Mouse (Mus musculus) midbrain, postnatal 0 days (tissue): ENCODE results near the gene Oser1. TPM values are rescaled to one million over a fixed set of nuclear protein-coding genes. Genes with fewer than 3 reads are reported as not detected.
"Not testable (repeated sequence)": the region's sequence is repeated elsewhere in the genome, so short reads cannot be mapped to it uniquely, and the experiment has no call there.

Experiments used
- ATAC-seq: fragments of 200-750 bp; cut with Nextera tagmentation; 2 replicates; pipeline ENCODE4 v1.8.0; 2017; ENCODE audit warnings: moderate number of reproducible peaks, mild to moderate bottlenecking, moderate TSS enrichment, moderate library complexity; ENCODE audit not compliant: low FRiP score
- DNase-seq: peaks from one replicate; pipeline ENCODE4 v3.0.0-alpha.2; 2015; ENCODE audit warnings: low spot score
- H3K27ac ChIP-seq: fragments of 300-500 bp; sonication (generic); 2 replicates; pipeline ENCODE4 v1.5.1; 2014; ENCODE audit warnings: low read depth, mild to moderate bottlenecking, low read length, mixed read lengths
- H3K27me3 ChIP-seq: fragments of 300-500 bp; sonication (generic); 2 replicates; pipeline ENCODE4 v1.6.1; 2014; ENCODE audit warnings: low read length, control low read depth, mixed read lengths; ENCODE audit not compliant: insufficient read depth
- H3K36me3 ChIP-seq: fragments of 300-500 bp; sonication (generic); 2 replicates; pipeline ENCODE4 v1.6.1; 2014; ENCODE audit warnings: low read length, control low read depth, mixed read lengths; ENCODE audit not compliant: insufficient read depth
- H3K4me1 ChIP-seq: fragments of 300-500 bp; sonication (generic); 2 replicates; pipeline ENCODE4 v1.6.1; 2014; ENCODE audit warnings: mild to moderate bottlenecking, control low read depth, antibody characterized with exemption, low read length, mixed read lengths; ENCODE audit not compliant: insufficient read depth
- H3K4me2 ChIP-seq: fragments of 300-500 bp; sonication (generic); 2 replicates; pipeline ENCODE4 v1.6.1; 2014; ENCODE audit warnings: low read depth, mild to moderate bottlenecking, low read length, mixed read lengths; ENCODE audit not compliant: poor library complexity, severe bottlenecking
- H3K4me3 ChIP-seq: fragments of 300-500 bp; sonication (generic); 2 replicates; pipeline ENCODE4 v1.5.1; 2014; ENCODE audit warnings: low read depth, mild to moderate bottlenecking, low read length, moderate library complexity
- H3K9ac ChIP-seq: fragments of 300-500 bp; sonication (generic); replicated peaks from 2 replicates; pipeline ENCODE4 v1.6.1; 2014; ENCODE audit warnings: mild to moderate bottlenecking, low read length, moderate library complexity, mixed read lengths; ENCODE audit not compliant: poor library complexity, severe bottlenecking
- H3K9me3 ChIP-seq: fragments of 300-500 bp; sonication (generic); 2 replicates; pipeline ENCODE4 v1.6.1; 2016; ENCODE audit warnings: low read length, control low read depth
- CTCF ChIP-seq: IDR thresholded peaks from 2 replicates; pipeline ENCODE4 v1.5.1; 2016; ENCODE audit warnings: antibody characterized with exemption, mild to moderate bottlenecking
- WGBS: fragments of 180-500 bp; shearing (Covaris S2); extraction: QIAGEN DNeasy Blood & Tissue Kit; methylation state at CpG from one replicate; pipeline ENCODE4 v1.1.7; 2014; 5-methylcytosine and 5-hydroxymethylcytosine counted together
- polyA plus RNA-seq: library from polyadenylated mRNA; unstranded; fragments of >200 nt; fragmentation: Nextera tagmentation; extraction: Ambion mirVana; gene quantifications from 2 replicates; pipeline ENCODE4 v1.2.1, GENCODE M21; 2015
- total RNA-seq: library from RNA; depleted of rRNA; stranded (reverse); fragments of >200 nt; gene quantifications from 2 replicates; pipeline ENCODE4 v1.2.3, GENCODE M21; 2014

Gene Oser1
- total and polyA plus RNA-seq, 2 experiments from 2014 or later: 29.9 to 63.8 TPM

DNA sequence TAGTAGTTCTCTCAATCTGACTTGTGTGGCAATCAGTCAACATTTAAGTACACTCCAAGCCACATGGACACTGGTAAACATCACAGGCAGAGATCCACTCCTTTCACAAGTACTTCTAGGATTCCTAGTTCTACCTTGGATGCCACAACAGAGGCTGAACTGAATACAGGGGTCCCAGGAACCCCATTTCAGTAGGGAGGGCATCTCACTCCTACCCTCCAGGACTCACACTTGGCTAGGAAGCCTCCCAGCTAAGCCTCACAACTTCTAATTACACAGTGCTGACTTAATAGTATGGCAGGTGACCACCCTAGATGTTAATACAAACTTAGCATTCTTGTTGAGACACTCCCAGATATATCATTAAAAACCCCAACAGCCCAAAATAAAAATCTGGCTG, 6.7 kb downstream of the Oser1 start:
- H3K4me3 ChIP-seq: peak overlapping the region; percentile 94; the same call in 1 of the 2 replicates
- ATAC-seq: no peak
- peak overlapping the region; percentile 82; the same call in 1 of the 2 replicates for H3K4me2 ChIP-seq
- H3K27me3 ChIP-seq: no peaks in the 10 kb centered on the region
- TF ChIP-seq CTCF: no peak
- peaks cover 3% of the 10 kb centered on the region; the same call in 1 of the 2 replicates for H3K36me3 ChIP-seq
- no peaks in the 10 kb centered on the region for H3K9me3 ChIP-seq
- no peak overlapping the region for H3K27ac ChIP-seq
- H3K9ac ChIP-seq: no peak overlapping the region
- H3K4me1 ChIP-seq: peaks cover 15% of the 10 kb centered on the region
- no peak for DNase-seq

DNA sequence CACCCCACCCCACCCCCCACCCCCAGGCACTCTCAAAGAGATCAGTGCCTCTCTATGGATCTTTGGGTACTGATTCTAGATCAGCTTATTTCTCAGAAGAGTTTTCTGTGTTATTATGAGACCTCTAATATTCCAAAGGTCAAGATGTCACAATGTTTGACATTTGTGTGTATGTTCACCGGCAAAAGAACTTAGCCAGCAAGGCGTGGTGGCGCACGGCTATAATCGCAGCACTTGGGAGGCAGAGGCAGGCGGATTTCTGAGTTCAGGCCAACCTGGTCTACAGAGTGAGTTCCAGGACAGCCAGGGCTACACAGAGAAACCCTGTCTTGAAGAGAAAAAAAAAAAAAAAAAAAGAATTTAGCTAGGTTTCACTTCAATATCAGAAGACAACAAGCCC, 7.5 kb downstream of the Oser1 start:
- H3K4me2 ChIP-seq: no peak overlapping the region
- no peak for ATAC-seq
- no peaks in the 10 kb centered on the region for H3K9me3 ChIP-seq
- H3K36me3 ChIP-seq: peaks cover 3% of the 10 kb centered on the region; the same call in 1 of the 2 replicates
- H3K4me1 ChIP-seq: peaks cover 15% of the 10 kb centered on the region
- H3K27ac ChIP-seq: no peak overlapping the region
- WGBS: 93% methylated on average over 6 of the region's 6 CpGs
- no peak overlapping the region for H3K4me3 ChIP-seq
- DNase-seq: no peak
- no peak overlapping the region for H3K9ac ChIP-seq
- TF ChIP-seq CTCF: no peak
- no peaks in the 10 kb centered on the region for H3K27me3 ChIP-seq

DNA sequence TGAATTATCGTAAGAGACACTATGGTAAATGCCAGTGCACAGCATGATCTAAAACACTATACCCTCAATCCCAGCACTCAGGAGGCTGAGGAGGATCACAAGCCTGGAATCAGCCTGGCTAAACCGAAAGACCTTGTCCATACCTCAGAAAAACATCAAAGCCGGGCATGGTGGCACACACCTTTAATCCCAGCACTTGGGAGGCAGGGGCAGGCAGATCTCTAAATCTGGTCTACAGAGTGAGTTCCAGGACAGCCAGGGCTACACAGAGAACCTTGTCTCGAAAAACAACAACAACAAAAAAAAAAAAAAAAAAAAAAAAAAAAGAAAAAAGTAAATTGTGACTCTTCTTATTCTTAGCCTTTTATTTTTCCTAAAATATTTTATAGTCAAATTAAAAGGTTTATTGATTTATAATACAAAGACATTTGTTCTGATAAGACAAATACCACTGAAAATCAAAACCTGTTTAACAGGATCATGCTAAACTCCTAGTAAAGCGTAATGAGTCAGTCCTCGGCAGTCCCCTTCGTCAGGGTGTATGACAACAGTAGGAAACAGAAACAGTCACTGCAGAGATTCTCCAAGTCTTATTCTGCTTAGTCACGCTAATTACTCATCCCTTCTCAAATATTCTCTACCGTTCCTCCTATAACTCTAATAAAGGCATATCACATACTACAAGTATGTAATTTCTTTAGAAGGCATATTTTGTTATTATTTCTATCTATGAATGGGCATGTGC, 11.5 kb downstream of the Oser1 start:
- 94% methylated on average over 9 of the region's 9 CpGs for WGBS
- Histone ChIP-seq H3K27ac (no peak overlapping the region), H3K4me2 (no peak overlapping the region), H3K9ac (no peak overlapping the region), H3K36me3 (peaks cover 34% of the 10 kb centered on the region), H3K27me3 (no peaks in the 10 kb centered on the region), H3K9me3 (no peaks in the 10 kb centered on the region), H3K4me1 (0 out of 2 replicates have a peak, but pooled peaks cover 4% of the 10 kb centered on the region), H3K4me3 (no peak overlapping the region)
- ATAC-seq (no peak), DNase-seq (no peak)
- TF ChIP-seq CTCF: no peak

DNA sequence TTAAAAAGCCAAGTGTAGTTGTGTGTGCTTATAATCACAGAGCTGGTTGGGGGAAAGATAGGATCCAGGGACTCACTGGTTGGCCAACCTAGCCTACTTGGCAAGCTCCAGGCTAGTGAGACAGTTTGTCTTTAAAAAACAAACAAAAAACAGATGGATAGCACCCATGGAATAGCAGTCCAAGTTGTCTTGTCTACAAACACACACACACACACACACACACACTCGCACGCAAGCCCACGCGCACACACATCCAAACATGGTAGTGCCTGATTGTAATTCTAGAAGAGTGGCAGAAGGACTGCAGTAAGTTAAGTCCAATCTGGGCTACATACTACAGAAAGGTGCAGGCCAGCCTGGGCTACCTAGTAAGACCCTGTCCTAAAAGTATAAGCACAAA, 12.1 kb downstream of the Oser1 start:
- H3K36me3 ChIP-seq: peaks cover 34% of the 10 kb centered on the region
- no peak overlapping the region for H3K27ac ChIP-seq
- no peak for DNase-seq
- 96% methylated on average over 4 of the region's 4 CpGs for WGBS
- no peaks in the 10 kb centered on the region for H3K4me1 ChIP-seq
- no peak overlapping the region for H3K4me2 ChIP-seq
- no peak overlapping the region for H3K4me3 ChIP-seq
- no peak overlapping the region for H3K9ac ChIP-seq
- no peaks in the 10 kb centered on the region for H3K27me3 ChIP-seq
- no peak for ATAC-seq
- H3K9me3 ChIP-seq: no peaks in the 10 kb centered on the region
- no peak for TF ChIP-seq CTCF

DNA sequence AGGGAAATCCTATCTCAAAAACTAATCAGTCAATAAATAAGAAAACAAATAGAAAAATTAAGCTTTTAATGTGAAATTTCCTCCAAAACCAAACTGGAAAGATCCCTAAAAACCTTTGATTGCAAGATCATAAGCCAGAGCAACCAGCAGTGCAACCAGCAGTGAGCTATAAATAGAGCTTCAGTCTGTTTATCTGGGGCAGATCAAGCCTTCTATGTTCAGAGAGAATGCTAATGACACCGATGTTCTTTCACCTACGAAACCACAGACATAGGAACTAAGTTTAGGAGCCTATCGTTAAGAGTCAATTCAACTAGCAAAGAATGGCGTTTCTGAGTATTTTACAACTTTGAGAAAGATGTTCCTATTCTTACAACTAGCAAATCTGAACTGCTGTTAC, 12.7 kb downstream of the Oser1 start:
- DNase-seq: no peak
- no peak for TF ChIP-seq CTCF

DNA sequence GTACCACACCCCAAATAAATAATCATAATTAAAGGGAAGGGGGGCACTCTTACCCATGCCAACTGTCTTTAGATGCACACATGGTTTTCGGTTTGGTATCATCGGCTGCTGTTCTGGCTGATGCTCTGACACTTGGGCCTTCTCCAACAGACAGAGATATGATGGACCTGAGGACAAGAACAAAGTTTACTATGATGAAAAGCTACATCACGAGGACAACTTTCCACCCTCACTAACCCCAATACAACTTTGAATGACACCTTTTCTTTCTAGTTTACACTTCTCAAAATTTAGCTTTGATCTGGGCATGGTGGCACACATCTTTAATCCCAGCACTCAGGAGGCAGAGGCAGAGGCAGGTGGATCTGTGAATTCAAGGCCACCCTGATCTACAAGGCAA, 13.2 kb downstream of the Oser1 start:
- H3K4me3 ChIP-seq, H3K9me3 ChIP-seq, H3K27ac ChIP-seq, H3K9ac ChIP-seq, DNase-seq, H3K4me1 ChIP-seq, H3K4me2 ChIP-seq, H3K27me3 ChIP-seq, ATAC-seq: not testable (repeated sequence)
- WGBS: 93% methylated on average over 3 of the region's 3 CpGs
- H3K36me3 ChIP-seq: peaks cover 40% of the 10 kb centered on the region

More for the DNA sequence above, 12.7 kb downstream of the Oser1 start:
- no peak overlapping the region for H3K4me2 ChIP-seq
- H3K4me1 ChIP-seq: no peaks in the 10 kb centered on the region
- H3K9ac ChIP-seq: no peak overlapping the region
- H3K27me3 ChIP-seq: no peaks in the 10 kb centered on the region
- H3K4me3 ChIP-seq: no peak overlapping the region
- H3K27ac ChIP-seq: no peak overlapping the region
- H3K9me3 ChIP-seq: no peaks in the 10 kb centered on the region
- WGBS: 85% methylated on average over 4 of the region's 4 CpGs
- no peak for ATAC-seq
- H3K36me3 ChIP-seq: peaks cover 40% of the 10 kb centered on the region
